Mouse (Mus musculus) 3T3-L1 (cell line): ENCODE measurements around the gene Olfr281.
"Not testable (repeated sequence)": the region's sequence is repeated elsewhere in the genome, so short reads cannot be mapped to it uniquely, and the experiment has no call there.

ENCODE experiments used
- DNase-seq: peaks from one replicate; pipeline ENCODE4 v3.0.0-alpha.2; 2015; ENCODE audit warnings: low read depth, low spot score

Gene Olfr281

DNA sequence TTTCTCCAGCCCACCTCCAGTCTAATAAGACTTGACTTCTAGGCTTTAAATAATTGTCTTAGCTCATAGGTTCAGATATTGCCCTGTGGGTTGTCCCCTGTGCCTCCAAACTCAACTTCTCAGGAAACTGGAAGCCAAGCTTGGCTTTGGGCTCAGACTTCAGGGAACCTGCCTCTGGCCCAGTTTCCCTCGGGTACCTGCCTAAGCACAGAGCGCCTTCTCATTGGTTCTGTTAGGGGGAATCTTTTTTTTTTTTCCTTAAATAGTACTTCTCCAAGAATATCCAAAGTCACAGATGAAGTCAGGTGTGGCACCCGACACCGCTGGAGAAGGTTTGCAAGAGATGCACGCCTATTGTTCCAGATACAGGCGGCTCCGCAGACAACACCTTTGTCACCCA is at the start of gene Olfr281:
TSS of gene Olfr281 (plus strand) at position 301 of the 400 bp plus-strand sequence.
- DNase-seq: no peak

DNA sequence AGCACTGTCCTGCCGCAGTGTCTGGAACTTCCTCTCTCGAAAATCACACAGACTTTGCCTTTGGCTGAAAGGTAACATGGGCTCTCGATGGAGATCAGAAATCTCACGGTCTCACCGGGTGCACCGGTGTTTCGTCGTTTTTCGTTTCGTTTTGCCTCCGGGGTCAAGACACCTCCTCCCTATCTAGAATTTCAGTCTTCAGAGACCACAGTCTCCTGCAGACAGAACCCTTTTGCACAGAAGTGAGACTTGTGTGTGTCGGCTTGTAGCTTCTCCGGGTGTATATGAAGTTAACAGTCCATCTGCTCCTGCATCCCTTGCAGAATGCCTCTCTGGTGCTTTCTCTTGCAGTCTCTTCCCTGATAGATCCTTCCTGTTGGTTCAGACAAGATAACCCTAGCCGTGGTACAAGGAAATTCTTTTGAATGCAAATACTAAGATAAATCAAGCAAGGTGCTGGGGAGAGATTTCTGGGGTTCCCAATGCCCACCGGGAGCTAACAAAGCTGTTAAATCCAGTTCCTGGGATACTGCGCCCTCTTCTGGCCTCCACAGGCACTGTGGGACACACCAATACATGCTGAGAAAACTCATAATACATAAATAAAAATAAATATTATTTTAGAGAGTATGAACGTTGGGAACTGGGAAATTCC is 43.9 kb upstream of the Olfr281 start:
- DNase-seq: peak; percentile 20

DNA sequence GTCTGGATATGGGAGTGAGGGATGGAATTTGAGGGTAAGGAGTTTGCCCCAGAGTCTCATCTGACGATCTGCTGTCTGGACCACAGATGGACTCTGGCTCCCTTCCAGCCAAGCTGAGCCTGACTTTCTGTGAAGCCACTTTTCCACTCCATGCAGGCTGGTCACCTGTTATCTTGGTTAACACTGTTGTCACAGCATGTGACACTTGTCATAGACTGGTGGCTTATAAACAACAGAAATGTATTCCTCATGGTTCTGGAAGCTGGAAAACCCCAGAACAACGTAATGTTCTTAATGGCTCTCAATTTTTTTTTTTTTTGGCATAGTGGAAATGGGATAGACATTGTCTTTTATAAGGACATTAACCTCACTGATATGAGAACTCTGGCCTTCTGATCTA is 42.8 kb upstream of the Olfr281 start:
- no peak for DNase-seq

DNA sequence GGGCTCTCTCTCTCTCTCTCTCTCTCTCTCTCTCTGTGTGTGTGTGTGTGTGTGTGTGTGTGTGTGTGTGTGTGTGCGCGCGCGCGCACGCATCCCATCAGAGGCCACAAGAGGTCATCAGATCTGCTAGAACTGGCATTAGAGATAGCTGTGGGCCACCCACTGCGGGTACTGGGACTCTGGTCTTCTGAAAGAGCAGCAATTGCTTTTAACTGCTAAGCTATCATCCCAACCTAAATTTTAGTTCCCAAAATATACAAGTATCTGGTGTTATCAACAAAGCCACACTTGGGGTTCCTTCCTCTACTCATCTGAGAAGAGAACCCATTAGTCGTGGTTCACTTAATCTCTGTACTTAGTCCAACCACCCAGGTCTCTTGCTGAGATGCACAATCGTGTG is 42.1 kb upstream of the Olfr281 start:
- no peak for DNase-seq

DNA sequence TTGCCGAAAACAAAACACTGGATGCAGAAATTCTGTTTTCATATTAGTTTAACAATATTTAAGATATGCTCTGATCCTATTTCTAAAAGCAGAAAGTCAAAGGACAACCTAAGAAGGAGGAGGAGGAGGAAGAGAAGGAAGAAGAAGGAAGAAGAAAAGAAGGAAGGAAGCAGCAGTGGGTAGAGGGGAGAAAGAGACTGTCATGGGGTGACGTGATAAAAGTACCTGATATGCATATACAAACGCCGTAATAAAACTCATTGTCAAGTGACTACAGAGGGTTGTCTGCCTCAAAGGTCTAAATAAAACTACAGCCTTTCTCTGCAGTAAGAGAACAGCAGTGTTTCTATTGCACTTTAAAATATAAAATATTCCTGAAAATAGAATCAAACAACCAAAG is 36.4 kb upstream of the Olfr281 start:
- DNase-seq: no peak

DNA sequence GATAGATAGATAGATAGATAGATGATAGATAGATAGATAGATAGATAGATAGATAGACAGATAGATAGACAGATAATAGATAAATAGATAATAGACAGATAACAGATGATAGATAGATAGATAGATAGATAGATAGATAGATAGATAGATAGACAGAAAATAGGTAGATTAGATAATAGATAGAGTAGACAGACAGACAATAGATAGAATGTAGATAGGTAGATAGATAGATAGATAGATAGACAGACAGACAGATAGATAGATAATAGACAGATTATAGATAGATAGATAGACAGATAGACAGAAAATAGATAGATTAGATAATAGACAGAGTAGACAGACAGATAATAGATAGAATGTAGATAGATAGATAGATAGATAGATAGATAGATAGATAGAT is 35.6 kb upstream of the Olfr281 start:
- DNase-seq: not testable (repeated sequence)

DNA sequence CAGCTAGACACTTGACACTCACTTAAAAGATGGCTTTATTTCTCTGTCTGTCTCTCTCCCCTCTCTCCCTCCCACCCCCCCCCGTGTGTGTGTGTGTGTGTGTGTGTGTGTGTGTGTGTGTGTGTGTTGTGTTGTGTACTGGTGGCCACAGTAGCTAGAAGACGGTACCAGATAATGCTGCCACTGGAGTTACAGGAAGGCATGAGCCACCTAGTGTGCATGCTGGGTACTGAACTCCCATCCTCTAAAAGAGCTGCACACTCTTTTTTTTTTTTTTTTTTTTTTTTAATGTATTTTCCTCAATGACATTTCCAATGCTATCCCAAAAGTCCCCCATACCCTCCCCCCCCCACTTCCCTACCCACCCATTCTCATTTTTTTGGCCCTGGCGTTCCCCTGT is 35.1 kb upstream of the Olfr281 start:
- peak; percentile 78 for DNase-seq

DNA sequence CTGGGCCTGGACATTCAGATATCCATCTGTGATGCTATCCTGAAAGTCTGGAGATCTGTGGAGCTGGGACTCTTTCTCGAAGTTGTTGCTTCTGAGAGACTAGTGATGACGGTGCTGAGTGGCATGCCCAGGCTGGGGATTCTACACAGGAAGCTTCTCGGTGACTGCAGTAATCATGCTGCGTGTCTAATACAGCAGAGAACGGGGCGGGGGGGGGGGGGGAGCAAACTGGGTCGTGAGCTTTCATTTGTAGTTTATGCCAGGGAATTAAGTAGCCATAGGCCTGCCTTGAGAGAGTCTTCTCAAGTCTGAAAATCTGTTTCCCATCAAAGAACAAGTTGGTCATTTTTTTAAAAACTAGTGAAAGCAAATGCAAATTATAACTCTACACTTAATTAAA is 34.3 kb upstream of the Olfr281 start:
- no peak for DNase-seq

DNA sequence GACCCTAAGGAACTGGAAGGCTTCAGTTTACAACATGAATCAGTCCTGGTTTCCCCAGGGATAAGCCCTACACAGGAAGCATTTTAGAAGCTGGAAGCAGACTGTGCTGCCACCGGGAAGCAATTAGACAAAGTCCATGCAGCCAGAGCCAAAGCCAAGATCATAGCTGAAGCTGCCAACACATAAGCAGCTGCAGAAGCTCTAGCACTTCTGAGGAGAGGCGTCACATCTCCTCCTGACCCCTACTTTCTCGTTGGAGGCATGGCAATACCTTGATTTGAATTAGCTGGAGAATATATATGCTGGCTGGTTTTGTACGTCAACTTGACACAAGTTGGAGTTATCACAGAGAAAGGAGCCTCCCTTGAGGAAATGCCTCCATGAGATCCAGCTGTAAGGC is 31.5 kb upstream of the Olfr281 start:
- no peak for DNase-seq

DNA sequence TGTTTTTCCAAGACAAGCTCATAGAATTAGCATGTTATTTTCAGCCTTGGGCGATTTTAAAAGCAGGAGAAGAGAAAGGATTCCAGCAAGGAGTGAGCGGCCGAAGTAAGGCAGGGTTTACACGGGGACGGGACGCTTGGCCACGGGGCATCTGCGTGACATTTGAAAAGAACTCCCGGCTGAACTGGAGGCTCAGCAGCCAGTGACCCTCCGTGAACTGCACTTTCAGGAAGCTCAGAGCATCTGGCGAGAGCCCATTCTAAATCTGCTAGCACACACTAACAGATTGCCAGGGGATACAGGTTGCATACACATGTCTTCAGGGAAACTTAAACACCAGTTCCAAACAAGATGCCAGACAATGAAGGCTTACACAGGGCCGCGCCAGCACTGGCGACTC is 28.1 kb upstream of the Olfr281 start:
- no peak for DNase-seq

DNA sequence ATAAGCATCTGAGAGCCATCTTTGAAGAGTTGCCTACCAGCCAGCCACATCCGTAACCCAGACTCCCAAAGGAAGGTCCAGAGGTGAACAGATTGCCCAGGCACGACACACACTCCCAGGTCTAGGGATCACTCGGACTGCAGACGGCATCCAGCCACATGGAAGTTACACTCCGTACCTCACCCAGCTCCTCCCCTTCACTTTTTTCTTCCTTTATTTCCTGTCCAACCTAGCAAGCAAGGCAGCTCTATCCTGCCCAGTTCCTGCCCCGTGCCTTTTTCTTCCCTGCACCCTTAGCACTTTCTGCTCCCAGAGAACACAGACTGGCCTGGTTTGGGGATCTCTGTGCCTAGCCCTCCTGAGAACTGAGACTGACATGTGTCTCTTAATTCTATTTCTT is 27.6 kb upstream of the Olfr281 start:
- DNase-seq: no peak

DNA sequence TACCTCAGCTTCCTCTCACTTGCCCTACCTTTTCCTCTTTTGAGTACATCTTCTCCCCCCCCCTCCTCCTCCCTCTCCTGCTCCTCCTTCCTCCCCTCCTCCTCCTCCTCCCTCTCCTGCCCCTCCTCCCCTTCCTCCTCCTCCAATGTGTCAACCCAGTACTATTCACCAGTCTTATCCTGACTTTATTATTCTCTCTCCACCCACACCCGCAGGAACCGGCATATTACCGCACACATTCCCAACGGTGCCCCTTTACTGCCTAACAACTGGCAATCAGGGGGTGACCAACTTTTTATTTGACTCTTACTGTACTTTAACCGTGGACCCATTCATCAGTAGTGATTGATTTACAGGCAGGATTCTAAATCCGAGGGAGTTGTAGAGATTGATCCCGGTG is 27.2 kb upstream of the Olfr281 start:
- no peak for DNase-seq

DNA sequence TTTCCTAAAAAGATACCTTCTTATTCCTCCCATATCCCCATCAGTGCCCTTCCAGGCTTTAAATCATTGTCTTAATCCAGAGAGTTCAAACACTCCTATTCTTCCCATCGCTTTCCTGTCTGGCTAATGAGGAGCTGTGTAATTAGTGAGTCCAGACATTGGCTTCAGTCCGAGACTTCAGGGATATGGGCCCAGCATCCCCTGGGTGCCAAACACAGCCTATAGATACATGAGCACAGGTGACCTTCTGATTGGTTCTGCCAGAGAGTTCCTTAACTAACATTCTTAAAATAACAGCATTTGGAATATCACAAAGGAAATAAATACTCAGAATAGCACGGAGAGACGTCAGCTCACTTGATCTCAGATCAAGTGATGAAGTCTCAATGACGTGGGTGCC is 21.5 kb upstream of the Olfr281 start, which contains the start of gene Olfr282:
TSS of gene Olfr282 (plus strand) at position 301 of the 400 bp plus-strand sequence.
- not testable (repeated sequence) for DNase-seq

DNA sequence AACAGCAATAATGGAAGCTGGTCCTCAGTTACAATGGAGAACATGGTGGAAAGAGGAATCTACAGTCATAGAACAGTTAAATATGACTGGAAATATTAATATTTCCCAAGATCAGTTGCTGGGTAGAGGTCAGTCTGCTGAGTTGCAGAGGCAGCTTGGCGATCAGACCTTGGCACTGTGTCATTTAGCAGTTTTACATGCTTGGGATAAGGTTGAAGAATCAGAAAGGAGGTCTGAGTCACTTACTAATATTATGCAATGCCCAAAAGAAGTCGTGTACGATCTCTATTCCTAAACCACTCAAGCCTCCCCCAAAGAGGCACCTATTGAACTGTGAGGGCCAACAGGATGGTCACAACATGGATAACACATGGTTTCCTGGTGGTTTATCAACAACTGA is 7.8 kb upstream of the Olfr281 start:
- DNase-seq: no peak

DNA sequence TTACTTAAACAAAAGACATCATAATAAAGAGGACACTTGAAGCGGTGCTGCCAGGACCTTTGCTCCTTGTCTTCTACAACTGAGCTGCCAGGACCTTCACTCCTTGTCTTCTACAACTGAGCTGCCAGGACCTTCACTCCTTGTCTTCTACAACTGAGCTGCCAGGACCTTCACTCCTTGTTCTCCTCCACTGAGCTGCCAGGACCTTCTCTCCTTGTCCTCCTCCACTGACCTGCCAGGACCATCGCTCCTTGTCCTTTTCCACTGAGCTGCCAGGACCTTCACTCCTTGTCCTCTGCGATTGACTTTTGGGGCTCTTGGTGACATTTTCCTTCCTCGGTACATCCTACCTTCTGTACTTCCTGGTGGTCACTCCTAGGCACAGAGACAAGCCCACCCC is 3.9 kb upstream of the Olfr281 start:
- no peak for DNase-seq

DNA sequence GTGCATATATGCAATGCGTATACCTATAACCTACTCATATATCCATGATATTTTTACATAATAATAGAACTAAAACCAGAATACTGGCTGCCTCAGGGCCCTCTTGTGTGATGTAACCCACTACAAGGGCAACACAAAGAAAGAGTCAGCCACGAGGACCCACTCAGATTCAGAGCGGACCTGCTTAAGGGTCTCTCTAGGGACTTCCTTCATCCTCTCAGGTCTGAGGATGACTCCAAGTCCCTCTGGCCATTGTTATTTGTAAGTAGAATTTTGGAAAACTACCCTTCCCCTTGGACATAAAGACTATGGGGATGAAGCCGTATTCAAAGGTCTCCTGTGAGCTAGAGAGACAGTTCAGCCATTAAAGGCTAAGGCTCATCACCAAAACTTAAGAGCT is 17.2 kb downstream of the Olfr281 start, which contains the start of gene OR5BS1P:
TSS of gene OR5BS1P (plus strand) at position 301 of the 400 bp plus-strand sequence.
- DNase-seq: no peak

DNA sequence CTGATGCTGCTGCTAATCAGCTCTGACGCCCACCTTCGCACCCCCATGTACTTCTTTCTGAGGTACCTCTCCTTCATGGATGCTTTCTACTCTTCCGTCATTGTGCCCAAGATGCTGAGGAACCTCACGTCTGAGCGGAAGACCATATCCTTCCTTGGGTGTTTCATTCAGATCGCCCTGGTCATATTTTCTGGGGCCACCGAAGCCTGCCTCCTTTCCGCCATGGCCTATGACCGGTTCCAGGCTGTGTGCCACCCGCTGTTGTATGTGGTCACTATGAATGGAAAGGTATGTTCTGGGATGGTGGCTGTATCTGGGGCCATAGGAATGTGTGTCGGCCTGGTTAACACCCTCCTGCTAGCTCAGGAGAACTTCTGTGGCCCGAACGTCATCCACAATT is 19.2 kb downstream of the Olfr281 start:
- DNase-seq: no peak

DNA sequence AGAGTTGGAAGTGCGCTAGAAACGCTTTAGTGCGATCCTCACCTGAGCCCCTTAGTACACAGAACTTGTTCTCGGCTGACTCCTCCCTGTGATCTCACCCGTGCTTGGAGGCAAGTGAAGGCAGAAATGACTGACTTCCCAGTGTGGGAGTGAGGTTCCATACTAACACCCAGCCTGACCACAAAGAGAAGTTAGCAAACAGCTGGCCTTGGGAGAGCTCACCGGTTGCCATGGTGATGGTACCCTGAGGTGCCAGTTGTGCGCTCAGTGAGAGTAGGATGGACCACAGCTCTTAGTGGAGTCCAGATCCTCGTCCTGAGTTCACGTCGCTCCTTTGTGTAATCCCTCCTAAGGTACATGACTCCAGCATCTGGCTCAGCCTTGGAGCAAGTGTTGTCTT is 22.6 kb downstream of the Olfr281 start:
- no peak for DNase-seq

DNA sequence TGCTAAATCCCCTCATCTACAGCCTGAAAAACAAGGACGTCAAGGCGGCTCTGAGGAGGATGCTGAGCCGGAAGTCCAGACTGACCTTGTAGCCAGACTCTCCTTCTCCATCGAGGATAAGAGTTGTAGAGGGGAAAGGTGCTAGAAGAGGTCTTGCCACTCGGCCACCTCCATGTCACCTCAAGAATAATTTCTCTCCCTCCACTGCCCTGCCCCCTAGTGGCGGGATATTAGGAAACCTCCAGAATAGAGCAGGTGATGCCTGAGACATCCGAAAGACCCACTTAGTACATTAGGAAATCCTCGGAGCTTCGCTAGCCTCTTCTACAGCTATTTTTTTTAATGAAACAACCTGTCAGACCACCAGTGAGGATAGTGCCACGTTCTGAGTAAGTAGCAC is 23.0 kb downstream of the Olfr281 start:
- DNase-seq: peak; percentile 44

DNA sequence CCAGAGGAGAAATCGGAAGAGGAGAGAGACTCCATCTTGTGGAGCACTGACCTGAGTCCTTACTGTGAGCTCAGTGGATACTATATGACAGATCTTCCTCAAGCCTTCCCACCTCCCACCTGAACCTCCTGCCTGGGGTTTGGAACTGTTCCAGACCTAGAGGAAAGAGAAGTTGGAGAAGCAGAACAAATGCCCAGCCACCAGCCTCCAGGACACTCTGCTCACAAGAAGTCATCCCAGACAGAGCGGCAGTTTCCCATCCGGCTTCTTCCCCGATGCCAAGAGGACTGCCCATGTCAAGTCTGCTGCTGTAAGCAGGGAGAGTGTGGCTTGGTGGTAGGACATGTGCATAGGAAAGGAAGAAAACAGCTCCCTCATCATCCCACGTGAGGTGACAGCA is 23.9 kb downstream of the Olfr281 start:
- no peak for DNase-seq

DNA sequence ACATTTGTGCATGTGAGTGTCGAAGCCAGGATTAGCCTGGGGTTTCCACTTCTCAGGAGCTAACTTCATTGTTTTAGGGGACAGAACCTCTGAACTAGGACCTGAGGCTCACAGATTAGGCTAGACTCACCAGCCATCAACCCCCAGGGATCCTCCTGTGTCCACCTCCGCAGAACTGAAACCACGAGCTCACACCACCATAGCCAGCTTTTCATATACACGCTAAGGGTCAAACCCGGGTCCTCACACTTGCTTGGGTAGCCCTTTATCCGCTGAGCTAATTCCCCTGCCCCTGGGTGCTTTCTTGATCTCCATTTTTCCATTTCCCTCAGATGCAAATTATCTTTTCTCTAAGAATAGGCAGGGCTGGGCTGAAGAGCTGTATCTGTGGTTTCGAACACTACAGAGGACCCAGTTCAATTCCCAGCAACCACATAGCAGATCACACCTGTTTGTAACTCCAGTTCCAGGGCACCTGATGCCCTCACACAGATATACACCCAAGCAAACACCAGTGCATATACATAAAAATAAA is 27.2 kb downstream of the Olfr281 start:
- DNase-seq: no peak

DNA sequence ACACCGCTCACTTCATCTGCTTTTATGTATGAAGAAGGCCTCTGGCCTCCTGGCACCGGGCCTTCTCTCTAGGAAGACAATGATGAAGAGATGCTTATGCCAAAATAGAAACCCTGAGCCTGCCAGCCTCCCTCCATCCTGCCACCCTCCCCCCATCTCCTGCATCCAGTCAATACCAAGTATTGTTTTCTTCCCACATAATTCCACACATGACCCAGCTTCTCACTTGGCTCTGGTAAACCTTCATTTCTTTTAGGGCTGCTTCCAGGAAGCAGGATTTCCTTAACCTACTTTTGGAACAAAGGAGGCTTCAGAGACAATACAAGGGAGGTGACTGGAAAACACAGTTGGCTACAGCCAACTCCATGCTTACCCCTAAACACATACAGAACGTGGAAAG is 30.3 kb downstream of the Olfr281 start, which contains the start of gene Lalba:
TSS of gene Lalba (minus strand) at position 21 of the 400 bp plus-strand sequence.
- no peak for DNase-seq
